Mouse (Mus musculus): ENCODE data around the gene Gpc4. TPM values are rescaled to one million over a fixed set of nuclear protein-coding genes. Genes with fewer than 3 reads are reported as not detected.

Gene Gpc4
- total RNA-seq, 4 experiments from 2014 or later, result 18.4 to 20.1 (median 19.3) TPM

- no peak for DNase-seq (ENCODE audit: low spot score in 2 of 2)
Observed at GRCm38 (mm10) chrX:52151100-52151499, 14.0 kb downstream of the Gpc4 start.

GRCm38 (mm10) chrX:52145563-52145962 lies 19.5 kb downstream of the Gpc4 start:
- no peak for DNase-seq (ENCODE audit: low spot score in 2 of 2)

- DNase-seq (ENCODE audit: low spot score in 2 of 2), result no peak
Observed at GRCm38 (mm10) chrX:52144491-52144890, 20.6 kb downstream of the Gpc4 start.

- no peak for DNase-seq (ENCODE audit: low spot score in 2 of 2)
Observed at GRCm38 (mm10) chrX:52140316-52140715, 24.7 kb downstream of the Gpc4 start.

- no peak for DNase-seq (ENCODE audit: low spot score in 2 of 2)
Observed at GRCm38 (mm10) chrX:52138461-52139075, 26.5 kb downstream of the Gpc4 start.

- DNase-seq (ENCODE audit: low spot score in 2 of 2), result no peak
Observed at GRCm38 (mm10) chrX:52138033-52138432, 27.0 kb downstream of the Gpc4 start.

- no peak for DNase-seq (ENCODE audit: low spot score in 2 of 2)
Observed at GRCm38 (mm10) chrX:52136525-52136924, 28.5 kb downstream of the Gpc4 start.

GRCm38 (mm10) chrX:52129604-52130003 lies 35.4 kb downstream of the Gpc4 start:
- DNase-seq (ENCODE audit: low spot score in 2 of 2), result no peak

GRCm38 (mm10) chrX:52128794-52129193 lies 36.3 kb downstream of the Gpc4 start:
- no peak for DNase-seq (ENCODE audit: low spot score in 2 of 2)

GRCm38 (mm10) chrX:52113651-52114050 lies 51.4 kb downstream of the Gpc4 start:
- no peak for DNase-seq (ENCODE audit: low spot score in 2 of 2)

- no peak for DNase-seq (ENCODE audit: low spot score in 2 of 2)
Observed at GRCm38 (mm10) chrX:52109663-52110062, 55.4 kb downstream of the Gpc4 start.

GRCm38 (mm10) chrX:52108966-52109365 lies 56.1 kb downstream of the Gpc4 start:
- no peak for DNase-seq (ENCODE audit: low spot score in 2 of 2)

- DNase-seq (ENCODE audit: low spot score in 2 of 2), result no peak
Observed at GRCm38 (mm10) chrX:52103771-52104170, 61.3 kb downstream of the Gpc4 start.

- DNase-seq (ENCODE audit: low spot score in 2 of 2), result no peak
Observed at GRCm38 (mm10) chrX:52101940-52102339, 63.1 kb downstream of the Gpc4 start.

GRCm38 (mm10) chrX:52101445-52101844 lies 63.6 kb downstream of the Gpc4 start:
- DNase-seq (ENCODE audit: low spot score in 2 of 2), result no peak

GRCm38 (mm10) chrX:52087726-52088348 lies 77.2 kb downstream of the Gpc4 start:
- DNase-seq (ENCODE audit: low spot score in 2 of 2), result no peak

GRCm38 (mm10) chrX:52086885-52087573 lies 78.0 kb downstream of the Gpc4 start:
- no peak for DNase-seq (ENCODE audit: low spot score in 2 of 2)

GRCm38 (mm10) chrX:52083557-52083956 lies 81.5 kb downstream of the Gpc4 start:
- no peak for DNase-seq (ENCODE audit: low spot score in 2 of 2)

GRCm38 (mm10) chrX:52072410-52072809 lies 92.6 kb downstream of the Gpc4 start:
- DNase-seq (ENCODE audit: low spot score in 2 of 2), result no peak

GRCm38 (mm10) chrX:52053416-52053815 lies 111.6 kb downstream of the Gpc4 start:
- no peak for DNase-seq (ENCODE audit: low spot score in 2 of 2)

GRCm38 (mm10) chrX:52052011-52052410 lies 113.0 kb downstream of the Gpc4 start:
- DNase-seq (ENCODE audit: low spot score in 2 of 2), result no peak

- DNase-seq (ENCODE audit: low spot score in 2 of 2), result no peak
Observed at GRCm38 (mm10) chrX:52050941-52051340, 114.1 kb downstream of the Gpc4 start.

- no peak for DNase-seq (ENCODE audit: low spot score in 2 of 2)
Observed at GRCm38 (mm10) chrX:52039875-52040274, 125.2 kb downstream of the Gpc4 start.
